Mouse (Mus musculus): Measurements from ENCODE around the gene Olfr1448.
"Not testable (repeated sequence)": the region's sequence is repeated elsewhere in the genome, so short reads cannot be mapped to it uniquely, and the experiment has no call there.

The Olfr1448 gene

GRCm38 (mm10) chr19:12924319-12924718 is at the start of gene Olfr1448:
Gene Olfr1448 (minus strand): TSS chr19:12924419.
- no peak for DNase-seq (ENCODE audit: low read depth)

- not testable (repeated sequence) for DNase-seq (ENCODE audit: low read depth)
Observed at GRCm38 (mm10) chr19:12970082-12970481, 45.9 kb upstream of the Olfr1448 start.

- DNase-seq (ENCODE audit: low read depth) = no peak
Observed at GRCm38 (mm10) chr19:12949958-12950357, 25.7 kb upstream of the Olfr1448 start, which contains the start of gene Olfr1450. Gene Olfr1450 (plus strand): TSS chr19:12950258.

GRCm38 (mm10) chr19:12930540-12930939 is 6.3 kb upstream of the Olfr1448 start, which contains the start of gene Olfr1449:
Gene Olfr1449 (plus strand): TSS chr19:12930840.
- DNase-seq (ENCODE audit: low read depth) = no peak

GRCm38 (mm10) chr19:12903643-12904042 is 20.6 kb downstream of the Olfr1448 start, which contains the start of gene Olfr1447:
Gene Olfr1447 (minus strand): TSS chr19:12903743.
- DNase-seq (ENCODE audit: low read depth) = no peak

GRCm38 (mm10) chr19:12893424-12893823 is 30.8 kb downstream of the Olfr1448 start, which contains the start of gene Olfr1446:
Gene Olfr1446 (minus strand): TSS chr19:12893524.
- DNase-seq (ENCODE audit: low read depth) = no peak

GRCm38 (mm10) chr19:12883555-12883954 is 40.7 kb downstream of the Olfr1448 start, which contains the start of gene Olfr1445:
Gene Olfr1445 (plus strand): TSS chr19:12883855.
- DNase-seq (ENCODE audit: low read depth) = no peak

All from induced T-regulatory cell, adult 2 months (primary cell).